Mouse (Mus musculus) forebrain, embryonic 14.5 days (tissue): ENCODE data around the gene Extl1. TPM values are rescaled to one million over a fixed set of nuclear protein-coding genes. Genes with fewer than 3 reads are reported as not detected.
A peak's percentile ranks its signal among the peaks of the same experiment; 100 is the strongest.
"Not testable (repeated sequence)": the region's sequence is repeated elsewhere in the genome, so short reads cannot be mapped to it uniquely, and the experiment has no call there.

Experiments
- ATAC-seq: fragments of 200-750 bp; cut with Nextera tagmentation; 2 replicates; pipeline ENCODE4 v1.8.0; 2017; ENCODE audit warnings: mild to moderate bottlenecking, moderate library complexity
- DNase-seq: peaks from one replicate; pipeline ENCODE4 v3.0.0-alpha.2; 2015; ENCODE audit warnings: low spot score
- H3K27ac ChIP-seq: fragments of 300-500 bp; sonication (generic); 2 replicates; pipeline ENCODE4 v1.5.1; 2014; ENCODE audit warnings: low read depth, mild to moderate bottlenecking, control low read depth, low read length, moderate library complexity
- H3K27me3 ChIP-seq: fragments of 300-500 bp; sonication (generic); replicated peaks from 2 replicates; pipeline ENCODE4 v1.6.1; 2014; ENCODE audit warnings: low read length, control low read depth, mixed read lengths; ENCODE audit not compliant: control insufficient read depth, insufficient read depth
- H3K36me3 ChIP-seq: fragments of 300-500 bp; sonication (generic); 2 replicates; pipeline ENCODE4 v1.6.1; 2014; ENCODE audit warnings: low read length, control low read depth; ENCODE audit not compliant: control insufficient read depth, insufficient read depth
- H3K4me1 ChIP-seq: fragments of 300-500 bp; sonication (generic); 2 replicates; pipeline ENCODE4 v1.6.1; 2014; ENCODE audit warnings: antibody characterized with exemption, low read length, control low read depth; ENCODE audit not compliant: control insufficient read depth, insufficient read depth
- H3K4me2 ChIP-seq: fragments of 300-500 bp; sonication (generic); 2 replicates; pipeline ENCODE4 v1.6.1; 2014; ENCODE audit warnings: mild to moderate bottlenecking, control low read depth, low read length
- H3K4me3 ChIP-seq: fragments of 300-500 bp; sonication (generic); 2 replicates; pipeline ENCODE4 v1.5.1; 2014; ENCODE audit warnings: low read depth, low read length, control low read depth
- H3K9ac ChIP-seq: fragments of 300-500 bp; sonication (generic); 2 replicates; pipeline ENCODE4 v1.6.1; 2014; ENCODE audit warnings: mild to moderate bottlenecking, low read length, control low read depth, moderate library complexity
- H3K9me3 ChIP-seq: fragments of 300-500 bp; sonication (generic); replicated peaks from 2 replicates; pipeline ENCODE4 v1.6.1; 2016; ENCODE audit warnings: low read length, control low read depth, mixed read lengths; ENCODE audit not compliant: control insufficient read depth
- WGBS: fragments of 180-500 bp; shearing (Covaris S2); extraction: QIAGEN DNeasy Blood & Tissue Kit; methylation state at CpG from one replicate; pipeline ENCODE4 v1.1.7; 2014; 5-methylcytosine and 5-hydroxymethylcytosine counted together
- polyA plus RNA-seq: library from polyadenylated mRNA; unstranded; fragments of >200 nt; fragmentation: Nextera tagmentation; extraction: Ambion mirVana; gene quantifications from 2 replicates; pipeline ENCODE4 v1.2.1, GENCODE M21; 2014

The Extl1 gene
- 0.14 and 0.25 TPM in 2 replicates for polyA plus RNA-seq

GRCm38 (mm10) chr4:134383750-134384149, at the start of gene Extl1:
Extl1 (minus strand) TSS chr4:134383850.
- DNase-seq, H3K9ac ChIP-seq, H3K9me3 ChIP-seq, H3K4me3 ChIP-seq, H3K4me1 ChIP-seq, H3K27me3 ChIP-seq, H3K27ac ChIP-seq, ATAC-seq, H3K4me2 ChIP-seq, H3K36me3 ChIP-seq: not testable (repeated sequence)
- 88% methylated on average over 2 of the region's 6 CpGs for WGBS

- Histone ChIP-seq H3K27ac (no peak overlapping the region), H3K9ac (no peak overlapping the region), H3K4me2 (no peak overlapping the region), H3K36me3 (no peaks in the 10 kb centered on the region), H3K27me3 (no peaks in the 10 kb centered on the region), H3K4me3 (no peak overlapping the region), H3K9me3 (no peaks in the 10 kb centered on the region), H3K4me1 (peaks cover 19% of the 10 kb centered on the region)
- ATAC-seq (no peak), DNase-seq (peak; percentile 33)
- WGBS, result 82% methylated on average over 15 of the region's 15 CpGs
These were observed 49.2 kb upstream of the Extl1 start for GRCm38 (mm10) chr4:134432686-134433360.

- Histone ChIP-seq H3K36me3 (no peaks in the 10 kb centered on the region), H3K4me2 (peak overlapping the region; percentile 44), H3K4me1 (peaks cover 19% of the 10 kb centered on the region), H3K9ac (peak overlapping the region; percentile 56), H3K4me3 (0 out of 2 replicates have a peak overlapping the region, but pooled peaks have one; percentile 0), H3K27me3 (no peaks in the 10 kb centered on the region), H3K27ac (peak overlapping the region; percentile 98), H3K9me3 (no peaks in the 10 kb centered on the region)
- WGBS, result 32% methylated on average over 23 of the region's 23 CpGs
- peak; percentile 88 for ATAC-seq
- DNase-seq, result peak; percentile 97
These were observed 46.8 kb upstream of the Extl1 start for GRCm38 (mm10) chr4:134430381-134431004.

- Histone ChIP-seq H3K9me3 (no peaks in the 10 kb centered on the region), H3K9ac (no peak overlapping the region), H3K27me3 (no peaks in the 10 kb centered on the region), H3K27ac (no peak overlapping the region), H3K36me3 (no peaks in the 10 kb centered on the region), H3K4me3 (no peak overlapping the region), H3K4me1 (peaks cover 6% of the 10 kb centered on the region; the same call in 1 of the 2 replicates), H3K4me2 (no peak overlapping the region)
- no peak for ATAC-seq
- WGBS, result 79% methylated on average over 7 of the region's 7 CpGs
- no peak for DNase-seq
These were observed 41.4 kb upstream of the Extl1 start for GRCm38 (mm10) chr4:134425088-134425487.

GRCm38 (mm10) chr4:134423949-134424348, 40.3 kb upstream of the Extl1 start:
- Histone ChIP-seq H3K27ac (no peak overlapping the region), H3K9me3 (no peaks in the 10 kb centered on the region), H3K4me1 (no peaks in the 10 kb centered on the region), H3K4me3 (no peak overlapping the region), H3K27me3 (no peaks in the 10 kb centered on the region), H3K9ac (no peak overlapping the region), H3K4me2 (no peak overlapping the region), H3K36me3 (no peaks in the 10 kb centered on the region)
- 78% methylated on average over 7 of the region's 7 CpGs for WGBS
- ATAC-seq, result no peak
- DNase-seq, result no peak

GRCm38 (mm10) chr4:134421971-134422370, 38.3 kb upstream of the Extl1 start:
- H3K9me3 ChIP-seq, result no peaks in the 10 kb centered on the region
- H3K36me3 ChIP-seq, result no peaks in the 10 kb centered on the region
- H3K4me2 ChIP-seq, result no peak overlapping the region
- no peak overlapping the region for H3K27ac ChIP-seq
- H3K27me3 ChIP-seq, result no peaks in the 10 kb centered on the region
- peak; percentile 35 for DNase-seq
- ATAC-seq, result no peak
- no peak overlapping the region for H3K4me3 ChIP-seq
- 59% methylated on average over 11 of the region's 11 CpGs for WGBS
- no peak overlapping the region for H3K9ac ChIP-seq
- no peaks in the 10 kb centered on the region for H3K4me1 ChIP-seq

GRCm38 (mm10) chr4:134417111-134417510, 33.5 kb upstream of the Extl1 start:
- 75% methylated on average over 7 of the region's 7 CpGs for WGBS
- no peak overlapping the region for H3K4me2 ChIP-seq
- no peaks in the 10 kb centered on the region for H3K27me3 ChIP-seq
- H3K9ac ChIP-seq, result no peak overlapping the region
- DNase-seq (no peak), ATAC-seq (no peak)
- H3K4me3 ChIP-seq, result no peak overlapping the region
- H3K4me1 ChIP-seq, result no peaks in the 10 kb centered on the region
- H3K27ac ChIP-seq, result no peak overlapping the region
- no peaks in the 10 kb centered on the region for H3K9me3 ChIP-seq
- no peaks in the 10 kb centered on the region for H3K36me3 ChIP-seq

GRCm38 (mm10) chr4:134416602-134417001, 33.0 kb upstream of the Extl1 start:
- no peaks in the 10 kb centered on the region for H3K27me3 ChIP-seq
- H3K4me3 ChIP-seq, result no peak overlapping the region
- ATAC-seq (no peak), DNase-seq (no peak)
- H3K9ac ChIP-seq, result no peak overlapping the region
- H3K9me3 ChIP-seq, result no peaks in the 10 kb centered on the region
- H3K36me3 ChIP-seq, result no peaks in the 10 kb centered on the region
- WGBS, result 78% methylated on average over 15 of the region's 15 CpGs
- H3K4me2 ChIP-seq, result no peak overlapping the region
- H3K27ac ChIP-seq, result no peak overlapping the region
- H3K4me1 ChIP-seq, result no peaks in the 10 kb centered on the region

GRCm38 (mm10) chr4:134416177-134416576, 32.5 kb upstream of the Extl1 start:
- H3K4me3 ChIP-seq, result no peak overlapping the region
- H3K9ac ChIP-seq, result no peak overlapping the region; the same call in 1 of the 2 replicates
- no peak overlapping the region for H3K4me2 ChIP-seq
- H3K4me1 ChIP-seq, result no peaks in the 10 kb centered on the region
- H3K27ac ChIP-seq, result no peak overlapping the region
- H3K36me3 ChIP-seq, result no peaks in the 10 kb centered on the region
- DNase-seq (no peak), ATAC-seq (no peak)
- 87% methylated on average over 17 of the region's 17 CpGs for WGBS
- no peaks in the 10 kb centered on the region for H3K27me3 ChIP-seq
- H3K9me3 ChIP-seq, result no peaks in the 10 kb centered on the region
